Mouse (Mus musculus): Measurements from ENCODE around the gene Lztfl1. TPM values are rescaled to one million over a fixed set of nuclear protein-coding genes. Genes with fewer than 3 reads are reported as not detected.
"Not testable (repeated sequence)": the region's sequence is repeated elsewhere in the genome, so short reads cannot be mapped to it uniquely, and the experiment has no call there.

Gene Lztfl1
- polyA plus RNA-seq, 1 experiment from 2014 or later = 62.8 TPM

GRCm38 (mm10) chr9:123659986-123660676 is 57.4 kb downstream of the Lztfl1 start:
- H3K9me3 ChIP-seq (ENCODE audit: control insufficient read depth, low read length); ATAC-seq (ENCODE audit: low read depth); H3K27me3 ChIP-seq (ENCODE audit: control insufficient read depth, insufficient read depth, low read length); H3K9ac ChIP-seq (replicated peaks; ENCODE audit: low read depth, low read length); H3K27ac ChIP-seq (ENCODE audit: low read depth, low read length); H3K36me3 ChIP-seq (ENCODE audit: control insufficient read depth, insufficient read depth, low read length); H3K4me2 ChIP-seq (ENCODE audit: low read depth, low read length); H3K4me1 ChIP-seq (ENCODE audit: control insufficient read depth, insufficient read depth, low read length); H3K4me3 ChIP-seq (ENCODE audit: low read depth, low read length): not testable (repeated sequence)
- 86% methylated on average over 16 of the region's 18 CpGs for WGBS

- Histone ChIP-seq H3K4me2 (ENCODE audit: low read depth, low read length) (no peak overlapping the region), H3K27me3 (ENCODE audit: control insufficient read depth, insufficient read depth, low read length) (no peaks in the 10 kb centered on the region), H3K27ac (ENCODE audit: low read depth, low read length) (no peak overlapping the region), H3K4me3 (ENCODE audit: low read depth, low read length) (no peak overlapping the region), H3K9ac (replicated peaks; ENCODE audit: low read depth, low read length) (no peak overlapping the region), H3K36me3 (ENCODE audit: control insufficient read depth, insufficient read depth, low read length) (no peaks in the 10 kb centered on the region), H3K4me1 (ENCODE audit: control insufficient read depth, insufficient read depth, low read length) (no peaks in the 10 kb centered on the region), H3K9me3 (ENCODE audit: control insufficient read depth, low read length) (no peaks in the 10 kb centered on the region)
- ATAC-seq (ENCODE audit: low read depth) = no peak
Measured at GRCm38 (mm10) chr9:123658981-123659380, 58.5 kb downstream of the Lztfl1 start.

GRCm38 (mm10) chr9:123657457-123657856 is 60.0 kb downstream of the Lztfl1 start:
- Histone ChIP-seq H3K4me1 (ENCODE audit: control insufficient read depth, insufficient read depth, low read length) (no peaks in the 10 kb centered on the region), H3K9ac (replicated peaks; ENCODE audit: low read depth, low read length) (no peak overlapping the region), H3K4me2 (ENCODE audit: low read depth, low read length) (no peak overlapping the region), H3K9me3 (ENCODE audit: control insufficient read depth, low read length) (no peaks in the 10 kb centered on the region), H3K36me3 (ENCODE audit: control insufficient read depth, insufficient read depth, low read length) (no peaks in the 10 kb centered on the region), H3K27me3 (ENCODE audit: control insufficient read depth, insufficient read depth, low read length) (no peaks in the 10 kb centered on the region), H3K4me3 (ENCODE audit: low read depth, low read length) (no peak overlapping the region), H3K27ac (ENCODE audit: low read depth, low read length) (no peak overlapping the region)
- no peak for ATAC-seq (ENCODE audit: low read depth)
- WGBS = 91% methylated on average over 3 of the region's 3 CpGs

- 60% methylated on average over 4 of the region's 4 CpGs for WGBS
- no peaks in the 10 kb centered on the region for H3K4me1 ChIP-seq (ENCODE audit: control insufficient read depth, insufficient read depth, low read length)
- no peak overlapping the region for H3K27ac ChIP-seq (ENCODE audit: low read depth, low read length)
- no peak overlapping the region for H3K9ac ChIP-seq (replicated peaks; ENCODE audit: low read depth, low read length)
- no peaks in the 10 kb centered on the region for H3K27me3 ChIP-seq (ENCODE audit: control insufficient read depth, insufficient read depth, low read length)
- H3K4me2 ChIP-seq (ENCODE audit: low read depth, low read length) = no peak overlapping the region
- no peak overlapping the region for H3K4me3 ChIP-seq (ENCODE audit: low read depth, low read length)
- ATAC-seq (ENCODE audit: low read depth) = no peak
- no peaks in the 10 kb centered on the region for H3K9me3 ChIP-seq (ENCODE audit: control insufficient read depth, low read length)
- no peaks in the 10 kb centered on the region for H3K36me3 ChIP-seq (ENCODE audit: control insufficient read depth, insufficient read depth, low read length)
Measured at GRCm38 (mm10) chr9:123651369-123651768, 66.1 kb downstream of the Lztfl1 start.

- Histone ChIP-seq H3K9me3 (ENCODE audit: control insufficient read depth, low read length) (no peaks in the 10 kb centered on the region), H3K4me3 (ENCODE audit: low read depth, low read length) (no peak overlapping the region), H3K27ac (ENCODE audit: low read depth, low read length) (no peak overlapping the region), H3K9ac (replicated peaks; ENCODE audit: low read depth, low read length) (no peak overlapping the region), H3K4me1 (ENCODE audit: control insufficient read depth, insufficient read depth, low read length) (no peaks in the 10 kb centered on the region), H3K4me2 (ENCODE audit: low read depth, low read length) (no peak overlapping the region), H3K27me3 (ENCODE audit: control insufficient read depth, insufficient read depth, low read length) (no peaks in the 10 kb centered on the region), H3K36me3 (ENCODE audit: control insufficient read depth, insufficient read depth, low read length) (no peaks in the 10 kb centered on the region)
- 88% methylated on average over 2 of the region's 2 CpGs for WGBS
- no peak for ATAC-seq (ENCODE audit: low read depth)
Measured at GRCm38 (mm10) chr9:123649785-123650511, 67.5 kb downstream of the Lztfl1 start.

Other genes starting within 250 kb of the Lztfl1 start
- gene Limd1, start 239.0 kb downstream of the Lztfl1 start, polyA plus RNA-seq (2014; fragmentation: Nextera tagmentation; extraction: Ambion mirVana) = 9.7 and 14.7 TPM in 2 replicates
- 56.2 and 62.8 TPM in 2 replicates for gene Sacm1l, start 187.9 kb downstream of the Lztfl1 start, polyA plus RNA-seq (2014; fragmentation: Nextera tagmentation; extraction: Ambion mirVana)
- gene Slc6a20b, start 85.1 kb downstream of the Lztfl1 start, polyA plus RNA-seq (2014; fragmentation: Nextera tagmentation; extraction: Ambion mirVana) = 0.46 and 0.52 TPM in 2 replicates
- gene Ccr9, start 39.3 kb downstream of the Lztfl1 start, polyA plus RNA-seq (2014; fragmentation: Nextera tagmentation; extraction: Ambion mirVana) = 0.04 and 0.26 TPM in 2 replicates
- 1.3 and 4.8 TPM in 2 replicates for gene Slc6a20a, start 38.8 kb downstream of the Lztfl1 start, polyA plus RNA-seq (2014; fragmentation: Nextera tagmentation; extraction: Ambion mirVana)
- 0.17 and 0.18 TPM in 2 replicates for gene Cxcr6, start 88.8 kb upstream of the Lztfl1 start, polyA plus RNA-seq (2014; fragmentation: Nextera tagmentation; extraction: Ambion mirVana)
- 11.2 and 13.5 TPM in 2 replicates for gene Fyco1, start 134.2 kb upstream of the Lztfl1 start, polyA plus RNA-seq (2014; fragmentation: Nextera tagmentation; extraction: Ambion mirVana)
- 0.04 and 0.09 TPM in 2 replicates for gene Xcr1, start 144.3 kb upstream of the Lztfl1 start, polyA plus RNA-seq (2014; fragmentation: Nextera tagmentation; extraction: Ambion mirVana)